Mouse (Mus musculus): ENCODE results near the gene Ahcy. TPM values are rescaled to one million over a fixed set of nuclear protein-coding genes. Genes with fewer than 3 reads are reported as not detected.

Gene Ahcy
- polyA plus RNA-seq, 2 experiments = 61.3 to 89.4 TPM

DNA sequence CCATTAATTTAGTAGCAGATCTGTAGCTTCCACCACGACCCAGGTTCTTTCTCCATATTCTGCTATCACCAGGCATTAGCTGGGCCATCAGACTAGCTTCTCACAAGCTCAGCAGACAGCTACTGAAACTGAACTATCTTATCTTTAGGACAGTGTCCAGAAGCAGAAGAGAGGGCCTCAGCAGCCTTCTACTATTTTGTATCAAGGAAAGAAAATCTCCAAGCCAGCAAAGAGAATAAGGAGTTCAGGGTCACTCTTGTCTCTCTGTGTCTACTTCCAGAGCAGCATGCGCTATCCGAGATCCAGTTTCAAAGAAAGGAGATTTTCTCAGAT, 17.4 kb upstream of the Ahcy start:
- Histone ChIP-seq H3K27me3 (ENCODE audit: control insufficient read depth, insufficient read depth, low read length) (no peaks in the 10 kb centered on the region), H3K36me3 (replicated peaks; ENCODE audit: control insufficient read depth, insufficient read depth, low read depth) (no peaks in the 10 kb centered on the region), H3K4me2 (ENCODE audit: low read depth) (peak overlapping the region; percentile 57), H3K4me3 (ENCODE audit: insufficient read depth in 1 of 2, low read depth in 2 of 2, low read length in 2 of 2) (no peak overlapping the region), H3K4me1 (replicated peaks; ENCODE audit: control insufficient read depth in 2 of 2, insufficient read depth in 2 of 2, low read length in 1 of 2) (peaks cover 35 to 40% of the 10 kb centered on the region in 2 experiments), H3K27ac (peak overlapping the region; percentile 64), H3K9ac (replicated peaks) (peak overlapping the region; percentile 39), H3K9me3 (ENCODE audit: control insufficient read depth, low read length) (no peaks in the 10 kb centered on the region)
- 55% methylated on average over 3 of the region's 3 CpGs for WGBS (ENCODE audit: insufficient replicate concordance)
- ATAC-seq (ENCODE audit: insufficient read depth) (peak; percentile 59), DNase-seq (ENCODE audit: low read depth in 3 of 3, low spot score in 3 of 3) (no peak)
- TF ChIP-seq EP300 (IDR thresholded peaks at IDR 0.05; ENCODE audit: low read depth) (peak; percentile 42), CTCF (IDR thresholded peaks at IDR 0.05; ENCODE audit: low read depth) (no peak)

DNA sequence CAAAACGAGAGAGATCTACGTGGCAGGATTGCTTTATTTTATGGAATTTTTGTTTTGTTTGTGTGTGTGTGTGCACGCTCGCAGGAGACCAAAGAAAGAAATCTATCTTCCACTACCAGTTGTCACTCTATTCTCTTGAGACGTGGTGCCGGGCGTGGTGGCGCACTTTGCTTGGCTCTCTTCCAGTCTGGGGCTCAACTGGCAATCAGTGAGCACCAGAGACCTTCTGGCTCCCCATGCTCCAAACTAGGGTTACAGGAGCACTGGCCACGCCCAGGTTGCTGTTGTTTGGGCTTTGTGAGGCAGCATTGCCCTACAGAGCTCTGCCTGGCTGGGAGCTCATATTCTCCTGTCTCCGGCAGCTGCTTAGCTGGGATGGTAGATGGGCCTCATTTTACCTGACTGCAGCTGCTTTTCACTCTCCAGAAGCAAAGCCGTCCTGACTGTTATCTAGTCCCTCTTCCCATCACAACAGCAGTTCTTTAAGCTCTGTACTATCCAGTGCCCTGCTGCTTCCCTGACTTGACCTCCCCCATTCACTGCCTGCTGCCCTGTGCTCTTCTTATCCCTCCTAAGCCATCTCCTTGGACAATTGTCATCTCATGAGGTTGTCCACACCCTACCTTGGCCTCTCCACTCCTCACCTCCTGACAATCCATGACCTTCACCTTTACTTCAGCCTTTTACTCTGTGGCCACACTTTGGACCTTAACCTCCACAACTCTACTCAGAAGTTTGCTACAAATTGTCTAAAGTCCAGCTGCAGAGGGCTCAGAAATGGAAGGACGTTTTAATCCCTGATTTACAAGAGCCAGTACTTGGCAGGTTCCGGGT, 16.8 kb upstream of the Ahcy start:
- H3K9me3 ChIP-seq (ENCODE audit: control insufficient read depth, low read length) = no peaks in the 10 kb centered on the region
- peak; percentile 39 to 76 (median 41) for DNase-seq (ENCODE audit: low read depth in 3 of 3, low spot score in 3 of 3)

DNA sequence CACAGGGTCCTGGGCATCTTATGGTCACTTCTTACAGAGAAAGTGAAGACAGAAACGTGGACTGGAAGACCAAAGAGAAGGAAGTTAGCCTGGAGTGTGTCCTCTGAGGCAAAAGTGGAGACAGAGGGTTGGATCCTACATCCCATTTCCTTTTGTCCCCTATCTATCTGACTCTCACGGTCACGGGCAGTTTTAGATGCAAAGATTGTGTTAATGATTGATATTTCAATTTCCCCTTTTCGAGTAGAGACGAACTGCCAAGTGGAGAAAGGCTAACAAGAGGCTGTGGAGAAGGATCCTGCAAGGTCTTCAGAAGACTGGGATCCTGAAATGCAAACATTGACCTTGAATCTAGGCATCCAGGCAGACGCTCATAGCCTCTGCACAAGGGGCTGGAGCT, 14.0 kb upstream of the Ahcy start:
- H3K27me3 ChIP-seq (ENCODE audit: control insufficient read depth, insufficient read depth, low read length) = no peaks in the 10 kb centered on the region
- no peak for TF ChIP-seq CTCF (IDR thresholded peaks at IDR 0.05; ENCODE audit: low read depth)
- TF ChIP-seq EP300 (IDR thresholded peaks at IDR 0.05; ENCODE audit: low read depth) = no peak
- H3K4me3 ChIP-seq (ENCODE audit: insufficient read depth in 1 of 2, low read depth in 2 of 2, low read length in 2 of 2) = no peak overlapping the region
- H3K4me2 ChIP-seq (ENCODE audit: low read depth) = no peak overlapping the region
- no peak overlapping the region for H3K9ac ChIP-seq (replicated peaks)
- no peaks in the 10 kb centered on the region for H3K9me3 ChIP-seq (ENCODE audit: control insufficient read depth, low read length)
- 23% methylated on average over 6 of the region's 6 CpGs for WGBS (ENCODE audit: insufficient replicate concordance)
- no peak for ATAC-seq (ENCODE audit: insufficient read depth)
- no peaks in the 10 kb centered on the region for H3K36me3 ChIP-seq (replicated peaks; ENCODE audit: control insufficient read depth, insufficient read depth, low read depth)
- no peak overlapping the region for H3K27ac ChIP-seq
- peaks cover 33 to 35% of the 10 kb centered on the region in 2 experiments for H3K4me1 ChIP-seq (replicated peaks; ENCODE audit: control insufficient read depth in 2 of 2, insufficient read depth in 2 of 2, low read length in 1 of 2)
- no peak for DNase-seq (ENCODE audit: low read depth in 3 of 3, low spot score in 3 of 3)

More for the DNA sequence above, 16.8 kb upstream of the Ahcy start:
- WGBS (ENCODE audit: insufficient replicate concordance) = 19% methylated on average over 13 of the region's 13 CpGs
- ATAC-seq (ENCODE audit: insufficient read depth) = peak; percentile 94
- peak; percentile 72 for TF ChIP-seq EP300 (IDR thresholded peaks at IDR 0.05; ENCODE audit: low read depth)
- no peak for TF ChIP-seq CTCF (IDR thresholded peaks at IDR 0.05; ENCODE audit: low read depth)
- H3K4me3 ChIP-seq (ENCODE audit: insufficient read depth in 1 of 2, low read depth in 2 of 2, low read length in 2 of 2) = 0 out of 4 replicates have a peak overlapping the region, but pooled peaks of 1 of the 2 experiments have one; percentile 1
- no peaks in the 10 kb centered on the region for H3K36me3 ChIP-seq (replicated peaks; ENCODE audit: control insufficient read depth, insufficient read depth, low read depth)
- H3K4me2 ChIP-seq (ENCODE audit: low read depth) = peak overlapping the region; percentile 57
- H3K27ac ChIP-seq = peak overlapping the region; percentile 64
- no peaks in the 10 kb centered on the region for H3K27me3 ChIP-seq (ENCODE audit: control insufficient read depth, insufficient read depth, low read length)
- H3K4me1 ChIP-seq (replicated peaks; ENCODE audit: control insufficient read depth in 2 of 2, insufficient read depth in 2 of 2, low read length in 1 of 2) = peaks cover 35 to 40% of the 10 kb centered on the region in 2 experiments
- peak overlapping the region; percentile 39 for H3K9ac ChIP-seq (replicated peaks)

DNA sequence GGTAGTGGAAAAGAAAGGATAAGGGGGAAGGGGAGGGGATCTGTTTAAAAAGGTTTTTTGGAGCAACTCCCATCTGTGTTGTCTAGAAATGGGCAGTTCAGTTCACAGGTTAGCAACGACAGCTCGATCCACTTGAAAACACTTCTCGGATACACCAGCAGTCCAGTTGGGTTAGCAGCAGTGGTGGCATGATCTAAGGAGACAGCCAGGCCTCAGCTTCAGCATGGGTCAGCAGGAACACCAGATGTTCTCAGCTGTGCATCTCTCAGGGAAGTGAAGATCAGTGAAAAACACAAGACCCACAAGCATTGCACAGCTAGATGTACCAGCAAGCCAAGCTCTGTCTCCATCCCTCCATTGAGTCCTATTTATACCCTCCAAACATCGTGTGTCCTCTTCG, 12.0 kb upstream of the Ahcy start:
- H3K9me3 ChIP-seq (ENCODE audit: control insufficient read depth, low read length) = no peaks in the 10 kb centered on the region
- no peak overlapping the region for H3K9ac ChIP-seq (replicated peaks)
- no peak overlapping the region for H3K4me2 ChIP-seq (ENCODE audit: low read depth)
- TF ChIP-seq CTCF (IDR thresholded peaks at IDR 0.05; ENCODE audit: low read depth) (no peak), EP300 (IDR thresholded peaks at IDR 0.05; ENCODE audit: low read depth) (no peak)
- no peak for ATAC-seq (ENCODE audit: insufficient read depth)
- WGBS (ENCODE audit: insufficient replicate concordance) = 79% methylated on average over 5 of the region's 5 CpGs
- DNase-seq (ENCODE audit: low read depth in 3 of 3, low spot score in 3 of 3) = no peak
- H3K27me3 ChIP-seq (ENCODE audit: control insufficient read depth, insufficient read depth, low read length) = no peaks in the 10 kb centered on the region
- peaks cover 19 to 20% of the 10 kb centered on the region in 2 experiments for H3K4me1 ChIP-seq (replicated peaks; ENCODE audit: control insufficient read depth in 2 of 2, insufficient read depth in 2 of 2, low read length in 1 of 2)
- no peak overlapping the region for H3K27ac ChIP-seq
- no peaks in the 10 kb centered on the region for H3K36me3 ChIP-seq (replicated peaks; ENCODE audit: control insufficient read depth, insufficient read depth, low read depth)
- no peak overlapping the region for H3K4me3 ChIP-seq (ENCODE audit: insufficient read depth in 1 of 2, low read depth in 2 of 2, low read length in 2 of 2)

DNA sequence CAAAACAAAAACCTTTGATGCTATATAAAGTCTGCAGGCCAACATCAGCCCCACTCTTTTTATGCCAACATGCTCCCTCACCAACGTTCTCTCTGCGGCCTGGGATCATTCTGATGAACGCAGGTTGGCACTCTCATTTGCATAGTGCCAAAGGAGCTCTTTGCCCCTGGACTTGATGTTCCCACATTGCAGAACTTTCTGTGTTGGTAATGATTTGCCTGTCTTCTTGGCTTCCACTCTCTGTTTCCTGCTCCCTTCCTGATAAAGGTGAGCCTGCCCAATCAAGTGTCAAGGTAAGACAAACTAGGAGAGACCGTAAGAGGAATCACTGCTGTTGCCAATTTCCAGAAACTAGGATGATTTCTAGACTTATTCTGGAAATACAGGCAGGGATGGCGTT, 10.2 kb upstream of the Ahcy start:
- DNase-seq (ENCODE audit: low read depth in 3 of 3, low spot score in 3 of 3) = no peak
- no peak for ATAC-seq (ENCODE audit: insufficient read depth)
- TF ChIP-seq EP300 (IDR thresholded peaks at IDR 0.05; ENCODE audit: low read depth) = no peak
- TF ChIP-seq CTCF (IDR thresholded peaks at IDR 0.05; ENCODE audit: low read depth) = no peak
- 73% methylated on average over 5 of the region's 5 CpGs for WGBS (ENCODE audit: insufficient replicate concordance)
- Histone ChIP-seq H3K9me3 (ENCODE audit: control insufficient read depth, low read length) (no peaks in the 10 kb centered on the region), H3K27ac (no peak overlapping the region), H3K4me1 (replicated peaks; ENCODE audit: control insufficient read depth in 2 of 2, insufficient read depth in 2 of 2, low read length in 1 of 2) (peaks cover 8 to 10% of the 10 kb centered on the region in 2 experiments), H3K9ac (replicated peaks) (no peak overlapping the region), H3K4me3 (ENCODE audit: insufficient read depth in 1 of 2, low read depth in 2 of 2, low read length in 2 of 2) (no peak overlapping the region), H3K27me3 (ENCODE audit: control insufficient read depth, insufficient read depth, low read length) (no peaks in the 10 kb centered on the region), H3K4me2 (ENCODE audit: low read depth) (no peak overlapping the region), H3K36me3 (replicated peaks; ENCODE audit: control insufficient read depth, insufficient read depth, low read depth) (no peaks in the 10 kb centered on the region)
